Mouse (Mus musculus) gonadal fat pad, adult 2 months (tissue): Measurements from ENCODE around the gene Tmeff1. TPM values are rescaled to one million over a fixed set of nuclear protein-coding genes. Genes with fewer than 3 reads are reported as not detected.
A peak's percentile ranks its signal among the peaks of the same experiment; 100 is the strongest.

Source experiments
- DNase-seq: peaks from one replicate; pipeline ENCODE4 v3.0.0-alpha.2; 2012; ENCODE audit warnings: low read depth
- polyA plus RNA-seq: library from polyadenylated mRNA; depleted of rRNA; stranded (reverse); fragments of >200 nt; gene quantifications from 2 replicates; pipeline ENCODE4 v1.2.3, GENCODE M21; 2012

Tmeff1 gene
- polyA plus RNA-seq, 1 experiment = 7.1 TPM

GRCm38 (mm10) chr4:48622246-48622645, 37.3 kb downstream of the Tmeff1 start:
- no peak for DNase-seq

- DNase-seq = no peak
Measured at GRCm38 (mm10) chr4:48622946-48623345, 38.0 kb downstream of the Tmeff1 start.

- no peak for DNase-seq
Measured at GRCm38 (mm10) chr4:48624961-48625360, 40.0 kb downstream of the Tmeff1 start.

GRCm38 (mm10) chr4:48625836-48626235, 40.9 kb downstream of the Tmeff1 start:
- DNase-seq = peak; percentile 79

- no peak for DNase-seq
Measured at GRCm38 (mm10) chr4:48629445-48629844, 44.5 kb downstream of the Tmeff1 start.

- DNase-seq = no peak
Measured at GRCm38 (mm10) chr4:48633529-48633928, 48.6 kb downstream of the Tmeff1 start.

- no peak for DNase-seq
Measured at GRCm38 (mm10) chr4:48634058-48634457, 49.1 kb downstream of the Tmeff1 start.

GRCm38 (mm10) chr4:48636831-48637230, 51.9 kb downstream of the Tmeff1 start:
- no peak for DNase-seq

GRCm38 (mm10) chr4:48638132-48638531, 53.2 kb downstream of the Tmeff1 start:
- DNase-seq = no peak

- DNase-seq = no peak
Measured at GRCm38 (mm10) chr4:48639503-48639902, 54.5 kb downstream of the Tmeff1 start.

GRCm38 (mm10) chr4:48643801-48644200, 58.8 kb downstream of the Tmeff1 start:
- no peak for DNase-seq

GRCm38 (mm10) chr4:48646143-48646542, 61.2 kb downstream of the Tmeff1 start:
- DNase-seq = no peak

GRCm38 (mm10) chr4:48650617-48651360, 65.8 kb downstream of the Tmeff1 start:
- no peak for DNase-seq

GRCm38 (mm10) chr4:48654118-48654517, 69.1 kb downstream of the Tmeff1 start:
- no peak for DNase-seq

GRCm38 (mm10) chr4:48656530-48656929, 71.6 kb downstream of the Tmeff1 start:
- DNase-seq = no peak

- no peak for DNase-seq
Measured at GRCm38 (mm10) chr4:48660144-48660543, 75.2 kb downstream of the Tmeff1 start.

GRCm38 (mm10) chr4:48660619-48661575, 75.9 kb downstream of the Tmeff1 start:
- no peak for DNase-seq

- DNase-seq = no peak
Measured at GRCm38 (mm10) chr4:48663271-48663670, 78.3 kb downstream of the Tmeff1 start, which contains the start of gene Cavin4. Gene Cavin4, plus strand, starts transcription at chr4:48663514.

GRCm38 (mm10) chr4:48664021-48664420, 79.0 kb downstream of the Tmeff1 start:
- DNase-seq = no peak

GRCm38 (mm10) chr4:48667279-48667678, 82.3 kb downstream of the Tmeff1 start:
- no peak for DNase-seq

- DNase-seq = no peak
Measured at GRCm38 (mm10) chr4:48672915-48673314, 87.9 kb downstream of the Tmeff1 start.

GRCm38 (mm10) chr4:48674412-48674811, 89.4 kb downstream of the Tmeff1 start:
- no peak for DNase-seq
